Mouse (Mus musculus) forebrain, embryonic 12.5 days (tissue): ENCODE measurements at regions not wholly inside any gene's neighbourhood (a gene's known extent, or its start where the extent isn't known, plus 50 kb on each side); places are given as distances from the start of the nearest gene placed in this dataset.

Source experiments
- ATAC-seq: fragments of 200-750 bp; cut with Nextera tagmentation; 2 replicates; pipeline ENCODE4 v1.8.0; 2017; ENCODE audit warnings: moderate TSS enrichment; ENCODE audit not compliant: low FRiP score
- H3K27ac ChIP-seq: fragments of 300-500 bp; sonication (generic); 2 replicates; pipeline ENCODE4 v1.5.1; 2016; ENCODE audit warnings: mild to moderate bottlenecking
- H3K27me3 ChIP-seq: fragments of 300-500 bp; sonication (generic); 2 replicates; pipeline ENCODE4 v1.6.1; 2016; ENCODE audit warnings: mild to moderate bottlenecking
- H3K36me3 ChIP-seq: fragments of 300-500 bp; sonication (generic); replicated peaks from 2 replicates; pipeline ENCODE4 v1.6.1; 2016; ENCODE audit warnings: mild to moderate bottlenecking
- H3K4me1 ChIP-seq: fragments of 300-500 bp; sonication (generic); 2 replicates; pipeline ENCODE4 v1.6.1; 2016
- H3K4me2 ChIP-seq: fragments of 300-500 bp; sonication (generic); 2 replicates; pipeline ENCODE4 v1.6.1; 2016; ENCODE audit warnings: mild to moderate bottlenecking, moderate library complexity
- H3K4me3 ChIP-seq: fragments of 300-500 bp; sonication (generic); replicated peaks from 2 replicates; pipeline ENCODE4 v1.5.1; 2016; ENCODE audit warnings: mild to moderate bottlenecking
- H3K9ac ChIP-seq: fragments of 300-500 bp; sonication (generic); 2 replicates; pipeline ENCODE4 v1.6.1; 2016; ENCODE audit warnings: mild to moderate bottlenecking
- H3K9me3 ChIP-seq: fragments of 300-500 bp; sonication (generic); 2 replicates; pipeline ENCODE4 v1.6.1; 2016
- WGBS: fragments of 180-500 bp; shearing (Covaris S2); methylation state at CpG from one replicate; pipeline ENCODE4 v1.1.7; 2016; 5-methylcytosine and 5-hydroxymethylcytosine counted together

DNA sequence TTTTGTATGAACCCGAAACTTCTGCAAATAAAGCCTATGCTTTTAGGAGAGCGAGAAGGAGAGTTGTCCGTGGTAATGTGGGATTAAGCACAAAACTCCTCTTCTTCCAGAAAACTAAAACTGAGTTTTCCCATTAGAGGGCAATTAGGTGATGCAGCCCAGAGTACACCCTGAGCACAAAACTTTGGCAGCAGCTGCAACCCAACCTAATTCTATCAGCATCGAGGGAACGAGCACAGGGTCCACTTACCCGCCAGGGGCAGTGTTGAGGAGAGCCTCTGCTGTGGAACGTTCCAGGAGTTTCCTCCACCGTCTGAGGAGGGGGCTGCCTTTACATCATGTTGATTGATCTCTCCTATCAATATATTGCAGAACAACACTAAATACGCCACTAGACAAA lies 285.7 kb downstream of the Gm826 start:
- H3K4me2 ChIP-seq = no peak overlapping the region
- no peak for ATAC-seq
- no peak overlapping the region for H3K27ac ChIP-seq
- no peaks in the 10 kb centered on the region for H3K36me3 ChIP-seq
- peaks cover 4% of the 10 kb centered on the region; the same call in 1 of the 2 replicates for H3K4me1 ChIP-seq
- H3K9ac ChIP-seq = no peak overlapping the region
- no peak overlapping the region for H3K4me3 ChIP-seq
- H3K9me3 ChIP-seq = no peaks in the 10 kb centered on the region
- 91% methylated on average over 9 of the region's 9 CpGs for WGBS
- no peaks in the 10 kb centered on the region for H3K27me3 ChIP-seq

DNA sequence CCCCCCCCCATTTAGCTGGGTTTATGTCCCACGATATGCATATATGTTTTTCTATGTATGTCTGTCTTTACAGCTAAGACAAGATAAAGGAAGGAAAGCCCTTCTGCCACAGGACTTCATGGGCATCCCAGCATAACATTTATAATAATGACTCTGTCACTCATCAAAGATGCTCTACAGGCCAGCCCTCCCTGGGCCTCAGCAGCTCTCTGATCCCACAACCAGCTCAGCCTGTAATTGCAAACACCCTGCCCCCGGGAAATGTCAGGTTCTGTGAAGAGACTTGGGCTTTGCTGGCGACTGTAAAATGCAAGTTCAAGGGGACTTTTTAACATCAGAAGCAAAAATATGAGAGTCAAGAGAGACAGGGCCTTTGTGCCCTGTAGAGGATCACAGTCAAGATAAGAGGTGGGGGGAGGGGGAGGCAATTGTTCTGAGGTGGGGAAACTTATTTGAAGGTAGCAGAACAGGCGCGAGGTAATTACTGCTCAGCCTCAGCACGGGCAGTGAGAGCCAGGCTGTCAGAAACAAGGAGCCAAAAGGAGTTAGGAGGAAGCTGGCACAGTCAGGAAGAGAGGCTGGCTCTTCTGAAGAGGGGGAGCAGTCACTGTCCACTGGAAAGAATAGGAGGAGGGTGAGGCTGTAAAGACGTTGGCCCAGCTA lies 286.9 kb downstream of the Gm826 start:
- Histone ChIP-seq H3K27me3 (no peaks in the 10 kb centered on the region), H3K9ac (no peak overlapping the region), H3K4me3 (no peak overlapping the region), H3K27ac (no peak overlapping the region), H3K4me2 (no peak overlapping the region), H3K9me3 (no peaks in the 10 kb centered on the region), H3K4me1 (peaks cover 4% of the 10 kb centered on the region; the same call in 1 of the 2 replicates), H3K36me3 (no peaks in the 10 kb centered on the region)
- 41% methylated on average over 7 of the region's 7 CpGs for WGBS
- no peak for ATAC-seq

DNA sequence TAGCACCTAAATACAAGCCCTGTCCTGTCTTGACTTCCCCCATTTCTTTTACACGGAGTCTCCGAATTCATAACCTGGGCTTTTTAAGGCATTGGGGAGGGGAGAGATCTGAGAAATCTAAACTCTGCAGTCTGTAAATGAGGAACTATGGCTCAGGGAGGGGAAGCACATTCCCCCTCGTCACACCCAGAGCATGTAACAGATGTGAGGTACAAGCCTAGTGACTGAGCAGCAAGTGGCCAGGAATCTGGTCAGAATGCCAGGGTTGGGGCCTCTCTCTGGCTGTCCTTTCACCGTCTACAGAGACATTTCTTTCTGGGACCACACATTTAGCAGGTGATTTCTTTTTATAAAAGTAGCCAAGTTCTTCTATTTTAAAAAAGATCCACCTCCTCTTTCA lies 289.4 kb downstream of the Gm826 start:
- no peak for ATAC-seq
- WGBS = 83% methylated on average over 4 of the region's 4 CpGs
- Histone ChIP-seq H3K27ac (no peak overlapping the region), H3K36me3 (no peaks in the 10 kb centered on the region), H3K4me1 (peaks cover 4% of the 10 kb centered on the region; the same call in 1 of the 2 replicates), H3K9me3 (no peaks in the 10 kb centered on the region), H3K4me3 (no peak overlapping the region), H3K27me3 (no peaks in the 10 kb centered on the region), H3K4me2 (no peak overlapping the region), H3K9ac (no peak overlapping the region)

DNA sequence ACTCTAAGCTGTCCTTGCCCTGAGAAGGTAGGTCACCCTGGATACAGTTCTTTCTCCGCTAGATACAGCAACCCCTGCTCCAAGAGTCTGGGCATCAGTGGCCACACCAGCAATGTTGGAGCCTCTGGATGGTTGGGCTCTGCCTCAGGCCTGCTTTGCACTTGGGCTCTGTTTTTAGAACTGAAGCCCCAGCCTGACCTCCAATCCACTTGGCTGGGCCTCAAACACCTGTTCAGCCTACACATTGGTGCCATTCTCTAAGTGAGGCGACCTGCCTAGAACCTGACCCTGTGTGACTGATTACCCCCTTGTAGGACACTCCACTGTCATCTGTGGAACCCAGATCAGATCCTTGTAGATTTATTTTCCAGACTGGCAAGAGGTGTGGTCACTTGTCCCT lies 289.8 kb downstream of the Gm826 start:
- ATAC-seq = no peak
- Histone ChIP-seq H3K27ac (no peak overlapping the region), H3K36me3 (no peaks in the 10 kb centered on the region), H3K4me1 (peaks cover 4% of the 10 kb centered on the region; the same call in 1 of the 2 replicates), H3K9ac (no peak overlapping the region), H3K9me3 (no peaks in the 10 kb centered on the region), H3K27me3 (no peaks in the 10 kb centered on the region), H3K4me3 (no peak overlapping the region), H3K4me2 (no peak overlapping the region)
- WGBS = 85% methylated on average over 2 of the region's 2 CpGs

DNA sequence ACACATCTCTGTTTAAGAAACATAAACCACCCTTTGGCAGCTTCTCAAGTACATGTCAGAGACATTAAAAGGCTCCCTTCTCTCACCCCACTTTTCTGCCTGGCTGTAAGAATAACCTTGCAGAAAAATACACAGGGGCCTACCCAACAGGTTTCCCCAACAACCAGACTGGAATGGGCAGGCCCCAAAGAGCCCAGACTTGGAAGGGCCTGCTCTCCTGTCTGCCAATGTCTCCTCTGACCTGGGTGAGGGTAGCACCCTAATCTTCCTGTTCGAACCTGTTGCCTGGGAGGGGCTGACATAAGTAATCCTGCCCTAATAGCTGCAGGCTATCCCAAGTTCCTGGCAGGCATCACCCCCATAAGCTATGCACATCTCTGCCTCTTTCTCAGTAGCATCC lies 304.5 kb downstream of the Gm826 start:
- H3K27me3 ChIP-seq = no peaks in the 10 kb centered on the region
- H3K9me3 ChIP-seq = no peaks in the 10 kb centered on the region
- WGBS = 68% methylated on average over 1 of the region's 1 CpGs
- ATAC-seq = no peak
- H3K27ac ChIP-seq = no peak overlapping the region
- no peak overlapping the region for H3K4me2 ChIP-seq
- no peaks in the 10 kb centered on the region for H3K4me1 ChIP-seq
- no peak overlapping the region for H3K4me3 ChIP-seq
- no peaks in the 10 kb centered on the region for H3K36me3 ChIP-seq
- H3K9ac ChIP-seq = no peak overlapping the region

DNA sequence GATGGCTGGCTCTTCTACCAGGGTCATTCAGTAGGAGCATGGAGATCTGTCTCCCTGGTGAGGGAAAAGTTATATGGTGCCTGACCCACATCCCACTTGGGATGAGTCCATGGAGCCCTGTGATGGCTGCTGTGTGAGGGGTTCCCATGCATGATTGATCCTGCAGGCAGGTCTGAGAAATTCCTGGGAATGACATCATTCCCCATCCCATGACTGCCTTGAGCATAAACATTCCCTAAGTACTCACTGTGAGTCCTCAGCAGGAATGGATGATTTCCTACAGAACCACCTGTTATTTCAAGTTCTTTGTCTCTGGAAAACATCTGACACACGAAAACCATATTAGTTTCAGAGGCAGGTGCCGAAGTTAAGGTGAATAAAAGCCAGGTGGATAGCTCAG lies 305.5 kb downstream of the Gm826 start:
- Histone ChIP-seq H3K4me1 (no peaks in the 10 kb centered on the region), H3K36me3 (no peaks in the 10 kb centered on the region), H3K4me3 (no peak overlapping the region), H3K4me2 (no peak overlapping the region), H3K9ac (no peak overlapping the region), H3K27me3 (no peaks in the 10 kb centered on the region), H3K9me3 (no peaks in the 10 kb centered on the region), H3K27ac (no peak overlapping the region)
- 83% methylated on average over 2 of the region's 2 CpGs for WGBS
- ATAC-seq = no peak

DNA sequence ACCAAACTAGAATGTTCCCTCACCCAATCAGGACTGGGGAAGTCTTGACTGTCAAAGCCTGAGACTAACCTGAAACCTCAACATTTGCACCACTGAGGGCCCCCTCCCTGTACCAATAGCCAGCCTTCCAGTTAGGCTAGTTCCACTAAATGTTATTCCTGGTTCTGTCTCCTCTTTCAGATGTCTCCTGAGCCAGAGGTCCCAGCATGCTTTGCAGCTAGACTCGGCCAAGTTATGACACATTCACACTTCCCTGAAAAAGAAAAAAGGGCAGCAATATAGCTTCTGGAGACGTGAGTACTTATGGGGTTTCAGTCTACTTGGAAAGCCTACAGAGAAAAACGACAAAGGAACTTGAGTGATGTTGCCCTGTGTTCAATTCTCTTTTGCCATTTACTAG lies 308.1 kb downstream of the Gm826 start:
- Histone ChIP-seq H3K27ac (no peak overlapping the region), H3K36me3 (no peaks in the 10 kb centered on the region), H3K9ac (no peak overlapping the region), H3K27me3 (no peaks in the 10 kb centered on the region), H3K4me1 (no peaks in the 10 kb centered on the region; the same call in 1 of the 2 replicates), H3K4me2 (no peak overlapping the region), H3K4me3 (no peak overlapping the region), H3K9me3 (no peaks in the 10 kb centered on the region)
- ATAC-seq = no peak
- 79% methylated on average over 3 of the region's 3 CpGs for WGBS

DNA sequence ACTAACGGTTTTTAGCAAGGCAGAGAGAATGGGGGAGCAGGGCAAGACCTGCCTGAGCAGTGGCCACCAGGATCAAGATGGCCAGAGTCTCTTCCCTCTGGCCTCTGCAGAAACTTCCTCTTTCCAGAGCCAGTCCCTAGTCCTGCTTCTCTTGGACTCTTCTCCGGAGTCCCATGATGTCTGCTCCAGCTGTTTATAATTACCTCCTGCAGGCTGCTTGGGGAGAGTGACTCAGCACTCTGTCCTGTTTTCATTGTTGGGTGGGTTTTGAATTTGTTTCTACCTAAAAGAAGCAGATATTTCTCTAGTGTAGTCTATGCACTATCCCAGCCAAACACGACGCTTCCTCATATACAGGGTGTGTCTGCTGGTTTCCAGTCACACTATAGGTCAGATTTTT lies 312.4 kb downstream of the Gm826 start:
- Histone ChIP-seq H3K27ac (no peak overlapping the region), H3K4me1 (peaks cover 10% of the 10 kb centered on the region), H3K36me3 (no peaks in the 10 kb centered on the region), H3K4me3 (no peak overlapping the region), H3K9me3 (no peaks in the 10 kb centered on the region), H3K9ac (no peak overlapping the region), H3K27me3 (no peaks in the 10 kb centered on the region), H3K4me2 (no peak overlapping the region)
- ATAC-seq = no peak
- 71% methylated on average over 4 of the region's 4 CpGs for WGBS

DNA sequence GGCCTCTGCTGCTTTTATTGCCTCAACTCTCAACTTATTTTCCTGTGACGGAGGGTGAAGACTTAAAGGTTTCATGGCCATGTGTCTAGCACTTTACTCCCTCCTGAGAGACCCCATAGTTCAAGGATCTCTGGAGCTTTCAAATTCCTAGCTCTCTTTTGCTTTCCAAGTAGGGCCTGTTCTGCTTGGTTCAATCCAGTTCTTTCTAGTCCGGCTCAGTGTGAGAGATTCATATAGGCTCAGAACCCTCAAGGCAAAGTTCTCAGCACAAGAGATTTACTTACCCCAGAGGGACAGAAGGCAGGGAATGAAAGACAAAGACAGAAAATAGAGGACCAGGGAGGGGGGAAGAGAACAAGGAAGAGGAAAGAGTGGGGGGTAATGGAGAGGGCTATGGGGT lies 313.1 kb downstream of the Gm826 start:
- WGBS = 83% methylated on average over 2 of the region's 2 CpGs
- Histone ChIP-seq H3K9me3 (no peaks in the 10 kb centered on the region), H3K27me3 (no peaks in the 10 kb centered on the region), H3K36me3 (no peaks in the 10 kb centered on the region), H3K9ac (no peak overlapping the region), H3K4me3 (no peak overlapping the region), H3K27ac (no peak overlapping the region), H3K4me1 (peaks cover 10% of the 10 kb centered on the region), H3K4me2 (no peak overlapping the region)
- ATAC-seq = no peak

DNA sequence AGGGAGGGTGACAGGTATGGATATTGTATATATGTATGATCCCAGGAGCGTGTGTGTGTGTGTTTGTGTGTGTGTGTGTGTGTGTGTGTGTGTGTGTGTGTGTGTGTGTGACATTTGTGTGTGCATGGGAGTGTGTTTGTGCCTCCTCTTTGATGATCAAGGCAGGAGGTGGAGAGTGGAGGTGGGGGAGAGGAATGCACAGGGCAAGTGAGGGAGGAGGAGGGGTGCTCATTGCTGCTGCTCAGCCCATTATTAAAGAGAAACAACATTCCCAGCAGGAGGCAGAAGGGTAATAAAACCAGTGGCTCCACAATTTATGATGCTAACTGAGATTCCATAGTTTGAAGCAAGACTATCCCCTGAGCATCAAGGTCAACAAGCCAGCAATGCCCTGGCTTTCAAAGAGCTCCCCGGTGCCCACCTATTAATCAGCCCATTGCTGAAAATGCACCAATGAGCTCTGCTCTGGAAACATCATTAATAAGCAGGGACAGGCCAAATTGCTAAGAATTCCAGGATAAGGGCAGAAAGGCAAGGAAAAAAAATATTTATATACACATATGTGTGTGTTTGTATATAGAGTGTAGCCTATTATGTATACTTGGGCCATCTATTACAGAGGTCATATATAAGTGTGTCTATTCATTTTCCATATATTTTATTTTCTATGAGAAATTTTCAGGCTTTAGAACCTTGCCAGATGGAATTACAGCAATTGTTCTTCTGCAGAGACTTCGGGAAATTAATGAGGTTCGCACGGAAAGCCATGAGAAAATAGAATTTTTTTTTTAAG lies 316.7 kb downstream of the Gm826 start:
- Histone ChIP-seq H3K27me3 (no peaks in the 10 kb centered on the region), H3K4me1 (peaks cover 10% of the 10 kb centered on the region), H3K36me3 (no peaks in the 10 kb centered on the region), H3K9ac (no peak overlapping the region), H3K4me2 (no peak overlapping the region), H3K9me3 (no peaks in the 10 kb centered on the region), H3K4me3 (no peak overlapping the region), H3K27ac (no peak overlapping the region)
- no peak for ATAC-seq
- 43% methylated on average over 5 of the region's 5 CpGs for WGBS

DNA sequence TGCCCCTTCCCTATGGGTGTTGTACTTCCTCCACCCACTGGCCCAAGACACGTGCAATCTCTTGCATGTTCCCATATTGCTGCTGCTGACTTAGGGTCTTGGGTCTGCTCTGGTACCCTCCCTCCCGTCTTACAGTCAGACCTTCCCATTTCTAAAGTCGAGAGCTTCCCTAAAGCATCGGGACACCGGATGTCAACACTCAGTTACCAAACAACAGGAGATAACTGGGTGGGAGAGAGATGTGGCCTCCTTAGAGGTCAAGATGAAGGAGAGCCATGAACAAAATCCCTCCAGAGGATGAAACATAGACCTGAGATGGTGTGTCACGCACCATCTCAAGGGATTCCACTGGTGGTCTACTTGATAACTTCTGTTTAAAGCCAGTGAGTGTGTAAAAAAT lies 322.5 kb downstream of the Gm826 start:
- Histone ChIP-seq H3K27me3 (no peaks in the 10 kb centered on the region), H3K36me3 (no peaks in the 10 kb centered on the region), H3K9ac (no peak overlapping the region), H3K4me3 (no peak overlapping the region), H3K4me1 (no peaks in the 10 kb centered on the region; the same call in 1 of the 2 replicates), H3K9me3 (no peaks in the 10 kb centered on the region), H3K27ac (no peak overlapping the region), H3K4me2 (no peak overlapping the region)
- 91% methylated on average over 6 of the region's 6 CpGs for WGBS
- no peak for ATAC-seq

DNA sequence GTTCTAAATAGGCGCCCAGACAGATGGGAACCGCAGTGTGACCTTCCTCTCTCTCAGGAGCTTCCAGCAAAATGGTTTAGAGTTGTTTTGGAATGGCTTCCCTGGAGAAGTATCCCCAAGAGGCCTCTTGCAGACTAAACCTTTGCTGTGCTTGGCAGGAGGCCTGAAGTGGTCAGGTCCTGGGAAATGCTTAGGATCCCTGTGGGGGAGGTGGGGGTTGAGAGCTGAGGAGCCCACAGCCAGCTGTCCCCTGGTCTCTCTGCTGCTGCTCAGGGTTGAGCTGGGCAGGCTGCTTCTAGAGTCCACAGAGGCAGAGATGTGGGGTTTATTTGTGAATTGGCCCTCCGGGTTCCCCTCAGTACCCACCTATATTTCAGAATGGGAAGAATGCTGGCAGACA lies 331.3 kb downstream of the Gm826 start:
- no peak overlapping the region for H3K9ac ChIP-seq
- 73% methylated on average over 3 of the region's 3 CpGs for WGBS
- H3K9me3 ChIP-seq = no peaks in the 10 kb centered on the region
- H3K4me2 ChIP-seq = no peak overlapping the region
- ATAC-seq = no peak
- H3K27ac ChIP-seq = no peak overlapping the region
- no peak overlapping the region for H3K4me3 ChIP-seq
- no peaks in the 10 kb centered on the region for H3K36me3 ChIP-seq
- H3K4me1 ChIP-seq = no peaks in the 10 kb centered on the region
- no peaks in the 10 kb centered on the region for H3K27me3 ChIP-seq

DNA sequence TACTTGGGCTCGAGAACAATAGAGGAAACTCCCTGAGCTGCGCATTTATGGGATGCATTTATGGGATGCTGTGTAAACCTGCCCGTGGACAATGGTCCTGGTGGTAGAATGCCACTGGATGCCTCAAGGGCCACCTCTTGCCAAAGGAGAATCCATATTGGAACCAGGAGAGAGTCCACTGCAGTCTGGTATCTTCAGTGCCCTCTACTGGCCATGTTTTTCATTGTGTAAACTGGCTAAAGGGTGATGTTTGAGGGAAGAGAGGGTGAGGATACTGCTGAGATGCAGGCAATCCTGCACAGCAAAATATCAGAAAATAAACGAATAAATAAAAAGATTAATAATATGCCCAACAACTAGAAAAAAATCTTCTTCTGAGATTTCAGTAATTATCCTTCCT lies 333.5 kb downstream of the Gm826 start:
- Histone ChIP-seq H3K4me3 (no peak overlapping the region), H3K4me2 (no peak overlapping the region), H3K27me3 (peaks cover 3% of the 10 kb centered on the region; the same call in 1 of the 2 replicates), H3K9ac (no peak overlapping the region), H3K27ac (no peak overlapping the region), H3K4me1 (no peaks in the 10 kb centered on the region), H3K36me3 (no peaks in the 10 kb centered on the region), H3K9me3 (no peaks in the 10 kb centered on the region)
- 69% methylated on average over 4 of the region's 4 CpGs for WGBS
- ATAC-seq = no peak
